Mouse (Mus musculus): ENCODE results near the gene Plk3. TPM values are rescaled to one million over a fixed set of nuclear protein-coding genes. Genes with fewer than 3 reads are reported as not detected.

The Plk3 gene
- total and polyA plus RNA-seq, 2 experiments from 2014 or later, result 16.9 to 18.2 TPM

DNA sequence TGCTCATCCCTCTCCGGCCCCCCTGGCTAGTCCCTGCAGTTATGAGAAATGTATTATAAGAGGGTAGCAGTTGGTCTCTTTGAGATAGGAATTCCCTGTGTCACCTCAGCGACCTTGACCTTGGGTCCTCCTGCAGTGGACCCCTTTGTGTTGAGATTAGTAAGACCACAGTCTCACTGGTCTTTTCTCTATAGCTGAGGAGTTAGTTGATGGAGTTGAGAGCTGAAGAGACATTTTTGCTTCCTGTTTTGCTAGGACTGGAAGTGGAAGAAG lies 35.1 kb downstream of the Plk3 start:
- TF ChIP-seq CTCF (IDR thresholded peaks at IDR 0.05; ENCODE audit: low read depth), result no peak
- Histone ChIP-seq H3K9ac (no peak overlapping the region), H3K27ac (ENCODE audit: low read depth, low read length) (no peak overlapping the region), H3K36me3 (ENCODE audit: insufficient read depth) (peaks cover 2% of the 10 kb centered on the region; the same call in 1 of the 2 replicates), H3K4me2 (ENCODE audit: low read depth) (no peak overlapping the region), H3K4me1 (ENCODE audit: insufficient read depth) (peaks cover 9% of the 10 kb centered on the region; the same call in 1 of the 2 replicates), H3K27me3 (ENCODE audit: insufficient read depth, low read length) (no peaks in the 10 kb centered on the region), H3K9me3 (ENCODE audit: low read length) (no peaks in the 10 kb centered on the region), H3K4me3 (ENCODE audit: low read depth, low read length) (no peak overlapping the region)
- WGBS, result 67% methylated on average over 2 of the region's 2 CpGs
- ATAC-seq (no peak), DNase-seq (no peak)

- Histone ChIP-seq H3K27ac (ENCODE audit: low read depth, low read length) (no peak overlapping the region), H3K9ac (no peak overlapping the region), H3K36me3 (ENCODE audit: insufficient read depth) (peaks cover 2% of the 10 kb centered on the region; the same call in 1 of the 2 replicates), H3K27me3 (ENCODE audit: insufficient read depth, low read length) (no peaks in the 10 kb centered on the region), H3K4me1 (ENCODE audit: insufficient read depth) (peaks cover 9% of the 10 kb centered on the region; the same call in 1 of the 2 replicates), H3K4me2 (ENCODE audit: low read depth) (peak overlapping the region; percentile 97), H3K9me3 (ENCODE audit: low read length) (no peaks in the 10 kb centered on the region), H3K4me3 (ENCODE audit: low read depth, low read length) (no peak overlapping the region)
- no peak for TF ChIP-seq CTCF (IDR thresholded peaks at IDR 0.05; ENCODE audit: low read depth)
- 64% methylated on average over 8 of the region's 8 CpGs for WGBS
- no peak for ATAC-seq
- no peak for DNase-seq
Measured at GRCm38 (mm10) chr4:117097969-117098763, 35.6 kb downstream of the Plk3 start.

GRCm38 (mm10) chr4:117096666-117097065 lies 37.1 kb downstream of the Plk3 start:
- ATAC-seq, result no peak
- no peak for DNase-seq
- Histone ChIP-seq H3K4me1 (ENCODE audit: insufficient read depth) (peaks cover 9% of the 10 kb centered on the region; the same call in 1 of the 2 replicates), H3K27me3 (ENCODE audit: insufficient read depth, low read length) (no peaks in the 10 kb centered on the region), H3K9ac (peak overlapping the region; percentile 77), H3K4me3 (ENCODE audit: low read depth, low read length) (peak overlapping the region; percentile 67), H3K36me3 (ENCODE audit: insufficient read depth) (peaks cover 2% of the 10 kb centered on the region; the same call in 1 of the 2 replicates), H3K27ac (ENCODE audit: low read depth, low read length) (no peak overlapping the region), H3K9me3 (ENCODE audit: low read length) (no peaks in the 10 kb centered on the region), H3K4me2 (ENCODE audit: low read depth) (peak overlapping the region; percentile 97)
- TF ChIP-seq CTCF (IDR thresholded peaks at IDR 0.05; ENCODE audit: low read depth), result no peak
- 13% methylated on average over 5 of the region's 5 CpGs for WGBS

DNA sequence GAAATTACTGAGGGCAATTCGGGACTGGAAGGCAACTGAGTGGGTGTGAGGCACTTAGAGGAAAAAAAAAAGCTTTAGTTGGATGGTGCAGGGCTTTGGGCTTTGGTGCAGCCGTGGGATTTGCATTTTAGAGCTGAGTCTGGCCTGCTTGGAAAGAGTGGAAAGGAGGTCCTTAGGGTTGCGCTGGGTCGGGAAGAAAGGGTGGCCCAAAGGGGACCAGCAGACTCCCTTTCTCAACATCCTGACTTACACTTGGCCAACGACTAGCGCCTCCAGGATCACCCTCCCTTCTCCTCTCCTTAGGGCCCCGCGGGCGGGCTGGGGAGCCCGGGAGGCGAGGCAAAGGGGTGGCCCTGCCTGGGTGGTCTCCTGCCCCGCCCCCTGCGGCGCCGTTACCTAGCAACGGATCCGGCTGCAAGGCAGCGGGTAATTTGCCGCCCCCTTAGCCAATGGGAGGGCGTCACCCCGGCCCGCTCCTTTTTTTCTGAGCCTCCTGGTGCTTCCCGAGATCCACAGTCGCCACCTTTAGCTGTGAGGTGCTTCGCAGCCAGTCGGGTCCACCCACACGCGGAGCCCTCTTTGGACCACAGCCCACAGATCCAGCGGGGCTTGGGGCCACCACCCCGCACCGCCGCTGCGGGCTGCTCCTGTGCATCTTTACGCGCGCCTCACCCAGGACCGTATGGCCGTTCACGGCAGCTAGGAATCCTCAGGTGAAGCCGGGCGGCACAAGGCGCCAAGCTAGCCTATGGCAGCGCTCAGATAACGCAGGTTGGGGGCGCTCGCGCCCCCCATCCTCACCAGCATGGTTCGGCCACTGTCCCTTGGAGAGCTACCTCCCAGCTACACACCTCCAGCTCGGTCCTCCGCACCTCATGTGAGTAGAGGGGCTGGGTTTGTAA lies 38.0 kb downstream of the Plk3 start, which contains the start of gene Ptch2:
TSS of gene Ptch2 (plus strand) at position 525 of the 902 bp plus-strand sequence.
- TF ChIP-seq CTCF (IDR thresholded peaks at IDR 0.05; ENCODE audit: low read depth), result peak; percentile 36; the same call in 1 of the 2 replicates
- no peaks in the 10 kb centered on the region for H3K27me3 ChIP-seq (ENCODE audit: insufficient read depth, low read length)
- peaks cover 9% of the 10 kb centered on the region; the same call in 1 of the 2 replicates for H3K4me1 ChIP-seq (ENCODE audit: insufficient read depth)
- peak; percentile 87 for DNase-seq
- peak; percentile 95 for ATAC-seq
- H3K4me3 ChIP-seq (ENCODE audit: low read depth, low read length), result peak within 1 kb of the TSS; percentile 67
- no peaks in the 10 kb centered on the region for H3K9me3 ChIP-seq (ENCODE audit: low read length)
- H3K27ac ChIP-seq (ENCODE audit: low read depth, low read length), result peak within 1 kb of the TSS; percentile 69
- 2% methylated on average over 49 of the region's 50 CpGs for WGBS
- H3K36me3 ChIP-seq (ENCODE audit: insufficient read depth), result peaks cover 2% of the 10 kb centered on the region; the same call in 1 of the 2 replicates
- peak within 1 kb of the TSS; percentile 77 for H3K9ac ChIP-seq
- peak within 1 kb of the TSS; percentile 97 for H3K4me2 ChIP-seq (ENCODE audit: low read depth)

DNA sequence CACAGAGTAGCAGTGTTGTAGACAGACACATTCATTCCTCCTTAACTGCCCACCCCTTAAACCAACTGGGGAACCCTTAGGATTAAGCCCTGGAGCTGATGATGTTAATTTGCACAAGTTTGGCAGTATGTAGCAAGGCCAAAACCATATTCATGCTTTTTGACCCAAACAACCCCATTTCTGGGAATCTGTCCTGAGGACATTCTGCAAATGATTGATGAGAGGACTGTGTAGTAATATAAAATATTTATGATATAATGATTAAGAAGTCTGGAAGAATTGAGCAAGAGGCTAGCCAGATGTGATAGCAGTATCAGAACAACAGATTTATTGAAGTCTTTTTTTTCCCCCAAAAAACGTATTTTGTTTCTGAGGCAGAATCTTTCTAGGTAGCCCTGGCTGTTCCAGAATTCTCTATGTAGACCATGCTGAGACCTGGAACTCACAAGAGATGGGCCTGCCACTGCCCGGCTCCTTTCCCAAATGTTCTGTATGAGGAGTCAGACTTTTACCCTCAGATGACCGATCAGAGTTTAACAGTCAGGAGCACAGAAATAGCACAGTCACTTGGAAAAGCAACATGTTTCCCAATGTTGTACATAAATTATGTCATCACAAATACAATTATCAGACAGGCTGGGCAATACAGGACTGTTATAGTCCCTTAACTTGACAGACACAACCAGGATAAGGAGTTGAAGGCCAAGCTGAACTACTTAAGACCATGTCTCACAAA lies 39.0 kb downstream of the Plk3 start:
- H3K4me1 ChIP-seq (ENCODE audit: insufficient read depth), result peaks cover 9% of the 10 kb centered on the region; the same call in 1 of the 2 replicates
- H3K4me3 ChIP-seq (ENCODE audit: low read depth, low read length), result no peak overlapping the region
- no peaks in the 10 kb centered on the region for H3K36me3 ChIP-seq (ENCODE audit: insufficient read depth)
- H3K27me3 ChIP-seq (ENCODE audit: insufficient read depth, low read length), result no peaks in the 10 kb centered on the region
- no peaks in the 10 kb centered on the region for H3K9me3 ChIP-seq (ENCODE audit: low read length)
- H3K9ac ChIP-seq, result no peak overlapping the region
- no peak for DNase-seq
- no peak overlapping the region for H3K27ac ChIP-seq (ENCODE audit: low read depth, low read length)
- no peak for ATAC-seq
- 81% methylated on average over 3 of the region's 3 CpGs for WGBS
- H3K4me2 ChIP-seq (ENCODE audit: low read depth), result no peak overlapping the region
- TF ChIP-seq CTCF (IDR thresholded peaks at IDR 0.05; ENCODE audit: low read depth), result no peak

GRCm38 (mm10) chr4:117090586-117090985 lies 43.2 kb downstream of the Plk3 start:
- Histone ChIP-seq H3K27ac (ENCODE audit: low read depth, low read length) (no peak overlapping the region), H3K9ac (no peak overlapping the region), H3K4me1 (ENCODE audit: insufficient read depth) (no peaks in the 10 kb centered on the region), H3K4me2 (ENCODE audit: low read depth) (no peak overlapping the region), H3K4me3 (ENCODE audit: low read depth, low read length) (no peak overlapping the region), H3K27me3 (ENCODE audit: insufficient read depth, low read length) (no peaks in the 10 kb centered on the region), H3K9me3 (ENCODE audit: low read length) (no peaks in the 10 kb centered on the region), H3K36me3 (ENCODE audit: insufficient read depth) (peaks cover 22% of the 10 kb centered on the region)
- WGBS, result 84% methylated on average over 7 of the region's 7 CpGs
- no peak for ATAC-seq
- TF ChIP-seq CTCF (IDR thresholded peaks at IDR 0.05; ENCODE audit: low read depth), result no peak
- no peak for DNase-seq

Data from forebrain, postnatal 0 days (tissue).